Mouse (Mus musculus) right cerebral cortex, postnatal 14 days (tissue): ENCODE measurements around the gene Zfp963.

Source experiments
- DNase-seq: peaks from one replicate; pipeline ENCODE4 v3.0.0; 2022

Gene Zfp963

GRCm38 (mm10) chr8:69749544-69750454 is at the start of gene Zfp963:
Gene Zfp963 (minus strand): TSS chr8:69749970.
- peak; percentile 92 for DNase-seq

- no peak for DNase-seq
Observed at GRCm38 (mm10) chr8:69799261-69799660, 49.5 kb upstream of the Zfp963 start.

- no peak for DNase-seq
Observed at GRCm38 (mm10) chr8:69797661-69798060, 47.9 kb upstream of the Zfp963 start.

GRCm38 (mm10) chr8:69796721-69797345 is 47.1 kb upstream of the Zfp963 start:
- DNase-seq, result no peak

- no peak for DNase-seq
Observed at GRCm38 (mm10) chr8:69794901-69795300, 45.1 kb upstream of the Zfp963 start.

- DNase-seq, result no peak
Observed at GRCm38 (mm10) chr8:69794096-69794495, 44.3 kb upstream of the Zfp963 start.

GRCm38 (mm10) chr8:69793666-69794065 is 43.9 kb upstream of the Zfp963 start:
- no peak for DNase-seq

GRCm38 (mm10) chr8:69791415-69792068 is 41.8 kb upstream of the Zfp963 start:
- peak; percentile 35 for DNase-seq

GRCm38 (mm10) chr8:69790773-69791367 is 41.1 kb upstream of the Zfp963 start, which contains the start of the genes Atp13a1 and Zfp866:
Gene Atp13a1 (plus strand): TSS chr8:69791163.
Gene Zfp866 (minus strand): TSS chr8:69791178.
- DNase-seq, result peak; percentile 85

GRCm38 (mm10) chr8:69790364-69790763 is 40.6 kb upstream of the Zfp963 start:
- DNase-seq, result no peak

GRCm38 (mm10) chr8:69789731-69790130 is 40.0 kb upstream of the Zfp963 start:
- no peak for DNase-seq

- DNase-seq, result no peak
Observed at GRCm38 (mm10) chr8:69789105-69789504, 39.3 kb upstream of the Zfp963 start.

GRCm38 (mm10) chr8:69777111-69777510 is 27.3 kb upstream of the Zfp963 start:
- no peak for DNase-seq

- no peak for DNase-seq
Observed at GRCm38 (mm10) chr8:69775149-69775534, 25.4 kb upstream of the Zfp963 start.

- DNase-seq, result peak; percentile 82
Observed at GRCm38 (mm10) chr8:69774503-69775148, 24.9 kb upstream of the Zfp963 start, which contains the start of gene Gm20422. Gene Gm20422 (minus strand): TSS chr8:69774886.

GRCm38 (mm10) chr8:69772106-69772505 is 22.3 kb upstream of the Zfp963 start:
- DNase-seq, result no peak

- DNase-seq, result no peak
Observed at GRCm38 (mm10) chr8:69771221-69771620, 21.5 kb upstream of the Zfp963 start.

GRCm38 (mm10) chr8:69761814-69762445 is 12.2 kb upstream of the Zfp963 start:
- DNase-seq, result no peak

GRCm38 (mm10) chr8:69758316-69758715 is 8.5 kb upstream of the Zfp963 start:
- no peak for DNase-seq

- DNase-seq, result no peak
Observed at GRCm38 (mm10) chr8:69752437-69752836, 2.7 kb upstream of the Zfp963 start.

- DNase-seq, result no peak
Observed at GRCm38 (mm10) chr8:69741231-69741630, 8.5 kb downstream of the Zfp963 start.

- no peak for DNase-seq
Observed at GRCm38 (mm10) chr8:69740763-69741162, 9.0 kb downstream of the Zfp963 start.
